Mouse (Mus musculus): ENCODE results near the gene Cdc37.

Gene Cdc37

GRCm38 (mm10) chr9:21136401-21136800 is 13.4 kb downstream of the Cdc37 start:
- DNase-seq (ENCODE audit: low read depth in 2 of 2, low spot score in 2 of 2): no peak

- DNase-seq (ENCODE audit: low read depth in 2 of 2, low spot score in 2 of 2): no peak
These were observed 13.8 kb downstream of the Cdc37 start for GRCm38 (mm10) chr9:21135941-21136381.

- DNase-seq (ENCODE audit: low read depth in 2 of 2, low spot score in 2 of 2): no peak
These were observed 14.4 kb downstream of the Cdc37 start for GRCm38 (mm10) chr9:21135329-21135890.

- no peak for DNase-seq (ENCODE audit: low read depth in 2 of 2, low spot score in 2 of 2)
These were observed 15.0 kb downstream of the Cdc37 start for GRCm38 (mm10) chr9:21134595-21135328.

GRCm38 (mm10) chr9:21133064-21133707 is 16.6 kb downstream of the Cdc37 start:
- DNase-seq (ENCODE audit: low read depth in 2 of 2, low spot score in 2 of 2): peak; percentile 31 to 37

- DNase-seq (ENCODE audit: low read depth in 2 of 2, low spot score in 2 of 2): no peak
These were observed 17.5 kb downstream of the Cdc37 start for GRCm38 (mm10) chr9:21132102-21132775.

GRCm38 (mm10) chr9:21131059-21131956 is 18.5 kb downstream of the Cdc37 start, which contains the start of gene Tyk2:
Gene Tyk2 (minus strand): TSS chr9:21131243.
- DNase-seq (ENCODE audit: low read depth in 2 of 2, low spot score in 2 of 2): peak; percentile 76 to 83

GRCm38 (mm10) chr9:21126259-21126627 is 23.5 kb downstream of the Cdc37 start:
- no peak for DNase-seq (ENCODE audit: low read depth in 2 of 2, low spot score in 2 of 2)

- DNase-seq (ENCODE audit: low read depth in 2 of 2, low spot score in 2 of 2): no peak
These were observed 24.1 kb downstream of the Cdc37 start for GRCm38 (mm10) chr9:21125502-21126258.

GRCm38 (mm10) chr9:21124837-21125236 is 24.9 kb downstream of the Cdc37 start:
- no peak for DNase-seq (ENCODE audit: low read depth in 2 of 2, low spot score in 2 of 2)

GRCm38 (mm10) chr9:21121483-21121882 is 28.3 kb downstream of the Cdc37 start:
- DNase-seq (ENCODE audit: low read depth in 2 of 2, low spot score in 2 of 2): no peak

GRCm38 (mm10) chr9:21117073-21117472 is 32.7 kb downstream of the Cdc37 start:
- no peak for DNase-seq (ENCODE audit: low read depth in 2 of 2, low spot score in 2 of 2)

GRCm38 (mm10) chr9:21115105-21115504 is 34.7 kb downstream of the Cdc37 start:
- no peak for DNase-seq (ENCODE audit: low read depth in 2 of 2, low spot score in 2 of 2)

GRCm38 (mm10) chr9:21114190-21114589 is 35.6 kb downstream of the Cdc37 start:
- DNase-seq (ENCODE audit: low read depth in 2 of 2, low spot score in 2 of 2): no peak

GRCm38 (mm10) chr9:21113751-21114150 is 36.0 kb downstream of the Cdc37 start:
- DNase-seq (ENCODE audit: low read depth in 2 of 2, low spot score in 2 of 2): no peak

GRCm38 (mm10) chr9:21107607-21108237 is 42.1 kb downstream of the Cdc37 start:
- no peak for DNase-seq (ENCODE audit: low read depth in 2 of 2, low spot score in 2 of 2)

- no peak for DNase-seq (ENCODE audit: low read depth in 2 of 2, low spot score in 2 of 2)
These were observed 43.8 kb downstream of the Cdc37 start for GRCm38 (mm10) chr9:21105760-21106564.

GRCm38 (mm10) chr9:21104814-21105213 is 45.0 kb downstream of the Cdc37 start:
- no peak for DNase-seq (ENCODE audit: low read depth in 2 of 2, low spot score in 2 of 2)

- DNase-seq (ENCODE audit: low read depth in 2 of 2, low spot score in 2 of 2): no peak
These were observed 47.7 kb downstream of the Cdc37 start for GRCm38 (mm10) chr9:21102076-21102475.

All from CD8-positive naive resting alpha-beta T cell, adult 2 months (primary cell).